Mouse (Mus musculus) cerebellum, postnatal 36 days (tissue): ENCODE measurements around the gene Socs3.

Source experiments
- DNase-seq, 2 experiments: peaks; one replicate each; pipeline ENCODE4 v3.0.0; 2021 to 2022; ENCODE audit warnings: mixed read lengths in 2 of 2

The Socs3 gene

GRCm38 (mm10) chr11:117971646-117972242, 1.9 kb upstream of the Socs3 start:
- DNase-seq: no peak

GRCm38 (mm10) chr11:117971100-117971499, 1.3 kb upstream of the Socs3 start:
- no peak for DNase-seq

GRCm38 (mm10) chr11:117969100-117969944, 525 bp downstream of the Socs3 start:
- DNase-seq: peak; percentile 59 to 67

GRCm38 (mm10) chr11:117968716-117969099, 1.1 kb downstream of the Socs3 start:
- no peak for DNase-seq

- DNase-seq: peak; percentile 36 to 43
Measured at GRCm38 (mm10) chr11:117968016-117968671, 1.7 kb downstream of the Socs3 start.

GRCm38 (mm10) chr11:117967249-117968015, 2.4 kb downstream of the Socs3 start:
- peak; percentile 39 to 48 for DNase-seq

GRCm38 (mm10) chr11:117966506-117967100, 3.2 kb downstream of the Socs3 start:
- DNase-seq: peak; percentile 45 to 51

GRCm38 (mm10) chr11:117965561-117965981, 4.3 kb downstream of the Socs3 start:
- no peak for DNase-seq

GRCm38 (mm10) chr11:117965052-117965451, 4.8 kb downstream of the Socs3 start:
- DNase-seq: no peak

- DNase-seq: no peak
Measured at GRCm38 (mm10) chr11:117964294-117964693, 5.6 kb downstream of the Socs3 start.

GRCm38 (mm10) chr11:117963872-117964271, 6.0 kb downstream of the Socs3 start:
- no peak for DNase-seq

GRCm38 (mm10) chr11:117963091-117963793, 6.6 kb downstream of the Socs3 start:
- peak; percentile 83 to 88 for DNase-seq

GRCm38 (mm10) chr11:117962228-117963067, 7.4 kb downstream of the Socs3 start:
- no peak for DNase-seq

GRCm38 (mm10) chr11:117960601-117961000, 9.2 kb downstream of the Socs3 start:
- DNase-seq: no peak

GRCm38 (mm10) chr11:117959741-117960381, 10.0 kb downstream of the Socs3 start:
- DNase-seq: no peak

- no peak for DNase-seq
Measured at GRCm38 (mm10) chr11:117959166-117959565, 10.7 kb downstream of the Socs3 start.

- no peak for DNase-seq
Measured at GRCm38 (mm10) chr11:117958197-117958596, 11.7 kb downstream of the Socs3 start.

GRCm38 (mm10) chr11:117955621-117956020, 14.2 kb downstream of the Socs3 start:
- no peak for DNase-seq

- peak in 1 of 2 experiments; percentile 28 for DNase-seq
Measured at GRCm38 (mm10) chr11:117954819-117955218, 15.0 kb downstream of the Socs3 start.

GRCm38 (mm10) chr11:117954094-117954493, 15.8 kb downstream of the Socs3 start:
- DNase-seq: no peak
